Mouse (Mus musculus) CD4-positive helper T cell, adult 2 months (primary cell): ENCODE results near the gene Grap2.

ENCODE experiments used
- DNase-seq: peaks from one replicate; pipeline ENCODE4 v3.0.0-alpha.2; 2012; ENCODE audit warnings: low read depth, missing footprints, low spot score

Grap2 gene

DNA sequence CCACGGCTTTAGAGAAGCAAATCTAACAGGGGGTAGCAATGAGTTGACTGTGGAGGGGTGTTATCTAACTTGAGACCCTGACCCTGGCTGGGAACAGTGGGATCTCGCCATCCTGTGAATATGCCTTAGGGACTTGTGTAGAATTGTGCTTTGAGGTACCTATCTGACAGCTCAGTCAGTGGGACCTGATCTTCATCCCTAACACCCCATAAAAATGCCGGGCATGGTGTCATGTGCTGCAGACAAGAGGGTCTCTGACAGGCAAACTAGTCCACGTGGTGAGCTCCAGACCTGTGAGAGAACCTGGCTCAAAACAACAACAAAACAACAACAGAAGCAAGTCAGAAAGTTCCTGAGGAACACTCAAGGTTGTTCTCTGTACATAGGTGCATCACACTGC lies 27.4 kb downstream of the Grap2 start:
- DNase-seq = no peak

DNA sequence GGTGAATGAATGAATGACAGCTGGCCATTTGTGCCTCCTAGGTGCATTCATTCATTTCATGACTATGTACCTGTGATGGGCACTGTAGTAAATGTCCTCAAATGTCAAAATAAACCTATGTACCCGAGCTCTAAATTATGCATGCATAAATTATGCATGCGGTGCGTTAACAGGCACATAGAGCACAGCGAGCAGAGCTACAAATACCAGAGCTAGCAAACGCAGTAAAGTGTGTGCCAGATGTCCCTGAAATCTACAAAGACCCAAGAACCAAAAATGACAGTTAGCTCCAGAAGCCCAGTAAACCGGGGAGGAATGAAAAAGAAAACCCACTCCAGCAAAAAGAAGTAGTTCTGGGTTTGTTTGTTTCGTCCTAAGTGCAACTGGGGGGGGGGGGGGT lies 29.1 kb downstream of the Grap2 start:
- DNase-seq = no peak

DNA sequence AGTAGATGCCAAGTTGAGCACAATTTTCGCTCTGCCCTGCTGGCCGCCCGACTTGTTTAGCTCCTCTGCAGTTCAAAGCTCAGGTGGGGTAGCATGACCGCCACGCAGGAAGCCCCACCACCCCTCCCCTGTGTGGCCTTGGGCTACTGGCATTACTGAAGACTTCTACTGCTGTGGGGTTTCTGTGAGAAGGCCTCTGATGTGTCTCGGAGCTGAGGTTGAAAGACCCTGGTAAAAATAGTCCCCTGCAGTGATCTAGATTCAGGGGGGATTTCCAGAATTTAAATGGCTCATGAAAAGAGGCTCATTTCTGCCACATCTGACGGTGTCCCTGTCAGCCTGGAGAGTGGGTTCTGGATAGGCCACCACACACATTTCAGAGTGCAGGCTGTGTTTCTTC lies 30.1 kb downstream of the Grap2 start:
- peak; percentile 73 for DNase-seq

DNA sequence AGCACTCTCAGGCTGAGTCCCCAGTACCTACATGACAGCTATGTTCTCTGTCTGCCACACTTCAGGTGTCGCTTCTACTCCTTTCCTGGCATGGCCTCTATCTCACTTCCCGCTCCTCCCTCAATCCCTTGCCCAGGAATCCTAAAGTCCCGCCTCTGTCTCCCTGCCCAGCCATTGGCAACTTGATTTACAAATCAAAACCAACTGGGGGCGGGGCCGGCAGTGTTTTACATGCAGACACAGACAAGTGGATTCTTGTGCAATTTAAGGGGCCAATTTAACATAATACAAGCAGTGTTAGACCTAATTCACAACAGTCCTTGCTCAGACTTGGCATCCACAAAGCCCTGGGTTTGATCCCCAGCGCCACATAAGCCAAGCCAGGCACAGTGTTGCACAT lies 31.6 kb downstream of the Grap2 start:
- DNase-seq = no peak

DNA sequence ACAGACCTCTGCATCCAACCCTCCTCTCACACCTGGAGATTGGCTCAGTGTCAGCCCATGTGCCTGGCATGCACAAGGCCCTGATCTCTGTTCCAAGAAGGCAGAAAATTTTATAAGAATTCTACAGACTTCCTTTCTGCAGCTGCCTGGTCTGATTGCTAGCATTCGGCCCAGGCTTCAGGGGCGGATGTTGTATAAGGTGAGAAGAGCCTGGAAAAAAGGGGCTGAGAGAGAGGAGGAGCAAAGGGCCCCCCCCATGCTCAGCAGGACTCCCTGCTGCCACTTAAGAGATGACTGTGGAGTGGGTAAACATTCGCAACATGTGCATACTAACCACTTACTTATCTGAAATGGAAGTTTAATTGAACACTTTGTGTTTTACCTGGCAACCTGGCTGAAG lies 35.6 kb downstream of the Grap2 start:
- DNase-seq = no peak

DNA sequence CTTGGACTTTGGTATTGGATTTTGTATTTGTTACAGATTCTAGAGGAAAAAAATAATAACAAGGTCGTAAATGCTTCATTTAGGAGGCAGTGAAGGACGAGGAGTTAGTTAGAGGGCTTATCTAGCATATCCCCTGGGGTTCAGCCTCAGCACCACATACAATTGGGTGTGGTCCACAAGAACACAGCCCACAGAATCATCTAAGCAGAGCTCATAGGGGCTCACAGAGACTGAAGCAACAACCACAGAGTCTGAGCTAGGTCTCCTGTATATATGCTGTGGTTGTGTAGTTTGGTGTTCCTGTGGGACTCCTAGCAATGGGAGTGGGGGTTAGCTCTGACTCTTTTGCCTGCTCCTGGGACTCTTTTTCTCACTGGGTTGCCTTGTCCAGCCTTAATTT lies 37.9 kb downstream of the Grap2 start:
- peak; percentile 50 for DNase-seq

DNA sequence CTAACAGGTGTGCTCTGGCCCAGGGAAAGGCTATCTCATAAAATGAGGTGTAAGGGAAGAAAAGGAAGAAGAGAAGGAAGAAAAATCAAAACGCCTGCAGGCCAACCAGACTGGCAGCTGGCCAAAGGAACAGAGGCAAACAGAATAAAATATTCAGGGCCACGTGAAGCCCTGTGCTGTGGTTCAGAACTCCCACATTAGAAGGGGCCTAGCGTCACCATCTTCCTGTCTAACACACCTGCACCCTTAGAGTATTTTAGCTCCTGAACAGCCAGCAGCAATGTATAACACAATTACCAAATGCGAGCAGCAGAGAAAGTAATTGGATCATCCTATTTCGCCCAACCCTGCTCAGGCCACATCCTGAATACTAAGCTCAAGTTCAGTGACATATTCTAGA lies 39.1 kb downstream of the Grap2 start:
- peak; percentile 85 for DNase-seq

DNA sequence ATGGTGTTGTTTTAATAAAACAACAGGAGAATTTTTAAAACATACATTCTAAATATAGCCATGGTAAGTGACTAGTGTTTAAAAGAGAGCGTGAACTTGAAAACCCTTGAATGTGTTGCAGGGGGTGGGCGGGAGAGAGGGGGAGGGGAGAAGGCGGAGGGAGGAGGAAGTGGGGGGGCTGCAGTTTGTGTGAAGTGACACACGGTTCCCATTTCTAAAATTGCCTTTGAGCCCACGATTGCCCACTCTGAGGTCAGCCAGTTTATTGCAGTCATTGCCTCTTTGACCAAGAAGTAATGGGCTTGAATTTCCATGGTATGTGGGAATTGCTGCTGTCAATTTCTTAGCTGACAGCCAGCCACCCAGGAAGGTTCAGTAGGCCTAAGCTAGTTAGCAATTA lies 41.5 kb downstream of the Grap2 start:
- DNase-seq = no peak

DNA sequence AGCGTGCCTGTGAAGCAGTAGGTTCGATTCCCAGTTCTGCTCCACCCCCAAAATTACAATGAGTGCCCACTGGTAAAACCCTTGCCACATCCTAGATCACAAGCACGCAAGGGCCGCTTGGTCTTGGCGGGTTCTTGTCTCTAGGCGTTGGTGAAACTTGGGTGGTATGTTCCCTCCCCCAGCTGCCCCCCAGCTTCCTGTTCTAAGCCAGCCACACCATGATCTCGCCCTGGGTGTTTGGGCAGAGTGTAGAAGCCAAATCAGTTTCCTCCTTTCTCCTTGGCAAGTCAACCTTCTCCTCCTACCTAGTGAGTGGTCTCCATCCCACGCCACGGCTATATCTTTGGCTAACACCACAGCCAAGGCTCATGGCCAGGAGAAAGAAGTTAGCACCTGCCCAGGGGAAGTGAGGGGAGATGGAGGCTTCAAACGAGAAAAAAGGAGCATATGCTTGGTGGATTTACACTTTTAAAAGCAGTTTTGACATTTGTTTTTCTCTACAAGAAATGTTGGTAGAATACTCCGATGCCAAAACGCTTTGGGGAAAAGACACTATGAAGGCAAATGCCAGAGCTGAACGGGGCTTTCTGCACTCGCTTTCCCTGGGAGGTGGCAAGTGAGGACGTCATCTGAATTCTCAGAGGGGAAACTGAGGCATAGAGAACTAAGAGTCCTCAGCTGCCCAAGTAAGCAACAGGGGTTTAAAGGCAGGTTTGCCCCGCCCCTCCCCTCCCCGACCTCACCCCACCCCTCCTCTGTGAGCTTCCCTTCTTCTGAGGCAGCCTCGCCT lies 42.3 kb downstream of the Grap2 start:
- peak; percentile 64 for DNase-seq

DNA sequence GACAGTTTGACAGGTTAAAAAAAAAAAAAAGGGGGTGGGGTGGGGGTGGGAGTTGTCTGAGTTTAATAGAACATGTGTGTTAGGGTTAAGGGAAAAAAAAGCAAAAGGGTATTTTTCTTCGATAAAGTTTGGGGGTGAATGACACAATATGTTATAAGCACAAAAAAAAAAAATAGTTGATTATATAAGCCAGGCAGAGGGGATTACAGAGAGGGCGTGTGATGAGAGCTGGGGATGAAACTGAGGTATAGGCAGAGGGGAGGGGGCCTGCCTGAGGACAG lies 42.8 kb downstream of the Grap2 start:
- DNase-seq = peak; percentile 60

DNA sequence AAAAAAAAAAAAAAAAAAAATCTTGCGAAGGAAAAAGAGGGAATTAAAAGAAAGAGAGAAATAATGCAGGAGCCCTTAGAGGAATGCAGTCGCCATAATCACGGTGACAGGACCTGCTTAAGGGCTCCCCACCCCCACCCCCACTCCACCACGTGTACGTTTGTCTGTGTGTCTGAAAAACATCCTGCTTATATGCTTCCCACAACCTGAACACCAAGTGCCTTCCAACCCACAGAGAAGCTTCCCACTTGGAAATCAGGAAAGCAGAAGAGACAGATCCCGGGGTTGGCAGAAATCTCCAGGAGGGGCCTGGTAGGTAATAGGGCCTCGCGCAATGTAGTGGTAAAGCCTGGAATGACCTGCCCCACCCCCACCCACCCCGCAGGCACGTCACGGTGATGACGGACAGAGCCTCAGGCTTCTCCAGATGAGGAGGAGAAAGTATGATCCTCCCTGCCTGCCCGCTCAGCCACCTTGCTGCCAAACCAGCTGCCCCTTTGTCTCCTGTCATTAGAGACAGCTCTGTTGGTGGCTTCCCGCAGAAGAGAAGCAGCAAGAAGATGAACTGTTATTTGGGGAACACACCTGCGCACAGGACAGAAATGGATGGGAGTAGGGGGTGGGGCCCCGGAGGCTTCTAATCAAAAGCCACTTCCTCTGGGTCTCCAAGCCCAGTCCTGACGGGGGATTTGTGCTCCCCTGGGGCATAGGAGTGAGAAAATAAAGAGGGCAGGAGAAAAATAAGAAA lies 43.4 kb downstream of the Grap2 start:
- peak; percentile 75 for DNase-seq

DNA sequence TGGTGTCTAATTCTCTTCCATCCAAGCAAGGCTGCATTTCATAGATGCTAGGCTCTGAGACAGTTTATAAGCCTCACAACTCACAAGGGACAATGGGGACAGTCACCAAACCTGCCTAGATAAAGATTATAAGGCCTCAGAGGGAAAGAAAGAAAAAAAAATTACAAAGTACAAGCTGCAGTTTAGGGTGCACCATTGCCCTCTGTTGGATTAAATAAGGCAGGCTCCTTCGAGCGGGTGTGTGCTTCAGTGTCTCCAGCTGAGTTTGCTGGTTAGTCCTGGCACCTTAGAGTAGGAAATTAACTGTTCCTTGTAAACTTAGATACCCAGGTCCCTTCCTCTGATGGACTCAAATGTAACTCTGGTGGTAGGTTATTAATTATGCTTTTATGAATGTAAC lies 45.4 kb downstream of the Grap2 start:
- DNase-seq = peak; percentile 65

DNA sequence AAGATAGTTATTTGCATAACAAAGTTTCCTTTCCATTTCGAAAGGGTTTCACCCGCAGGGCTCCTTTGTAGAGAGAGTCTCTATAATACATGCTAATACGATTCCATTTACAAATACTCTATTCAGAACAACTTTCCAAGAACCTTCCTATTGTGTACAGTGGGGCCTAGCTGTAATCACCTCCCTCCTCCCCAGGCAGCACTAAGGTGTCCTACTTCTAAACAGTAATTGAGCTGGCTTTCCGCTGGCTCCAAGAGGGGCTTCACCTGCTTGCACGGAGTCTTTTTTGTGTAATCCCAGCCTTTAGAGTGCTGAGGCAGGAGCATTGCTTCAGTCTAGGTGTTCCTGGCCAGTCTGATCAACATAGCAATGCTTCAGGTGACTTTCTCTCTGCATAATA lies 46.8 kb downstream of the Grap2 start:
- DNase-seq = no peak

DNA sequence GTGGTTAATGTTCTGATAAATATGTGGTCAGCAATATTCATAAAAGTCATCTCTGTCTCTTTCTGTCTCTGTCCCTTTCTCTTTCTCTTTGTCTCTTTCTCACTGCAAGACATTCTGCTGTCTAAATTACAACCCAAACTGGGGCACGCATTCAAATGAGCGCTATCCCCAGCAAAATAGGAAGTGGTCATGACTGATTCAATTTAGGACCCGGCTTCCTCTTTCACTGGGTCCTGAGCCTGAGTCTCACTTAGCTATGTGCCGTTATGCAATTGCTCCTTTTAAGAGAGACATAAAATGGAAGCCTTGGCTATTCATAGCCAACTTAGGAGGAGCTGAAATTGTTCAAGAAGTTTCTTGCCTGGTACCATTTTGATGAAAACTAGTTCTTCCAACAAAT lies 47.4 kb downstream of the Grap2 start:
- DNase-seq = peak; percentile 58

DNA sequence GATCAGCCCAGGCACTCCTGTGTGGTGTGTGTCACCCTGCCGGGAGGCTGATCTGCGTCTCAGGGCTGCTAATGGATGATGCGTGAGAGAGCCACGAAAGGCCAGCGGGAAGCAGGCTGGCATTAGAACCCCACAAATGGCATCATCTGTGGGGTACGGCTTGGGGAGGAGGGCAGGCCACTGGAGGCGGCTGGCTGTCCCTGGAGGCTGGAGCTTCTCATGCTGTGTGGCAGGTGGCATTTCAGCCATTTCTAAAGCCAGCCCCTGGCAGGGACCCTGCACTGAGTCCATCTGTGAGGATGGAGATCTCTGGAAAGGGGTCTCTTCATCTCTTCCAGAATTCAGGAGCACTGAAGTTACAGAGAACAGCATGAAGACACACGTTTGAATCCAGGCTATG lies 48.0 kb downstream of the Grap2 start:
- no peak for DNase-seq

DNA sequence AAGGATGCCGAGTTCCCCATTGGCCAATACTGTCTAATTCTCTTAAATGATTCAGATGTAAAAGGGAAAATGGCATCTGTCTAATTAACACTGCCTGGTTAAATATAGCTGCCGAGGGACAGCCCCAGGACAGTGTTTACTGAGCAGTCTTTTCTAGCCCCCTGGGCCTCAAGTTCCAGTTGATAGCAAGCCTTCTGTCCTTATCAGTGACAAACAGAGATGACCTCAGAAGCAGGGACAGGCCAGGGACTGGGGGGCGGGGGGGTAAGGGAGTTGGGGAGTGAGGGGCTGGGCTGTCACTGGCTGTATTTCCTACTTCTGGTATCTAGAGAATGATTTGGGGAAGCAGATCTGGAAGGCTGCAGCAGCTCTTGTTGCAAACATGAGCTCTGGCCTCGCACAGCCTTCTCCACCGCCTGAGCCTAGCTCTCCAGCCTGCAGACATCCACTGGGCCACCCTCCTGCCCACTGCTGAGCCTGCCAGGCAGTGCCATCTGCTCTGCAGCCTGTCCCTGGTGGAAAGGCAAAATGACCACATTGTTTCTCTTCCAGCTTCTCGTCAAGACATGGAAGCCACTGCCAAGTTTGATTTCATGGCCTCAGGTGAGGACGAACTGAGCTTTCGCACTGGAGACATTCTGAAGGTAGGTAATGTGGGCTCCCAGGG lies 50.9 kb downstream of the Grap2 start:
- no peak for DNase-seq

DNA sequence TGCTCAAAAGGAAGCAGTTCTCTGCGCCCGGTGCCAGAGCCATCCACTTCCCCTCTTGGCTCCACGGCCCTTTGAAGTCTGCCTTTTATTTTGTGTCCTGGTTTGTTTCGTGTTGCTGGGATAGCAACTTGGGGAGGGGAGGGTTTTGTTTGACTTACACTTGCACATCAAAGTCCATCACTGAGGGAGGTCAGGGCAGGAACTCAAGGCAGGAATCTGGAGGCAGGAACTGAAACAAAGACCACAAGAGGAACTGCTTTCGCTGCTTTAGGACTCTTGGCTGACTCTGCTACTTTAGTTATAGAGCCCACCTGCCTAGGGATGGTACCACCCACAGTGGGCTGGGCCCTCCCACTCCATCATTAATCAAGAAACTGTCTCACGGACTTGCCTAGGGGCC lies 54.1 kb downstream of the Grap2 start:
- no peak for DNase-seq

DNA sequence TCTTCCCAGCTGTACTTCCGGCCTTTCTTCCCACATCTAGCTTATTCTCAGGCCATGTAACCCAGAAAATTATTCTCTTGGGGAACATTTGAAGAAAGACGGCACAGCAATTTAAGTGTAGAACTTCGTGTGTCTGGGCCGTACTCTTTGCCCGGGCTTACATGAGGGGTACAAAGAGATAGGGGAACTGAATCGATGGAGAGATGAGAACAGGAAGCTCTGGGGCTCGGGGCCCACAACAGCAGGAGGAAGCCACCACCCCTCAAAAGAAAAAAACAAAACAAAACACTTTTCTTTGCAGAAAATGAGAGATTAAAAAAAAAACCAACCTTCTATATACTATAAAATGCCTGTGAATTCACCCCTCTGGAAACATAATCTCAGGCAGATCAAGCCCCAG lies 57.8 kb downstream of the Grap2 start:
- DNase-seq = peak; percentile 50

DNA sequence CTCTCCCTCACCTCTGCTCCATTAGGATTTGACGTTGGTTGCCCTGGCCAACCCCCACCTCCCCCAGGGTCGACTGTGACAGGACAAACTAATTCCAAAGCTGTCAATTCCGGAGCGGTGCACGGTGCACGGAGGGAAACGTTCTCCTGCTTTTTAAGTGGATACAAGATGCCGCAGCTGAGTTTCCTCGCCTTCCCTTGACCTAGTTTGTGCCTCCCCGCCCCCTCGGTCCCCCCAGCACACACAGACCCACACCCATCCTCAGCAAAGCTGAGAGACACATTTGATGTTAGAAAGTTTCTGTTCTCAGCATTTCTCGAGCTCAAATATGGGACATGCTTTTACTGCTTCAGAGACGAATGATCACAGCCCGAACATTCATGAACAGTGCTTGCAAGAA lies 58.3 kb downstream of the Grap2 start:
- no peak for DNase-seq

DNA sequence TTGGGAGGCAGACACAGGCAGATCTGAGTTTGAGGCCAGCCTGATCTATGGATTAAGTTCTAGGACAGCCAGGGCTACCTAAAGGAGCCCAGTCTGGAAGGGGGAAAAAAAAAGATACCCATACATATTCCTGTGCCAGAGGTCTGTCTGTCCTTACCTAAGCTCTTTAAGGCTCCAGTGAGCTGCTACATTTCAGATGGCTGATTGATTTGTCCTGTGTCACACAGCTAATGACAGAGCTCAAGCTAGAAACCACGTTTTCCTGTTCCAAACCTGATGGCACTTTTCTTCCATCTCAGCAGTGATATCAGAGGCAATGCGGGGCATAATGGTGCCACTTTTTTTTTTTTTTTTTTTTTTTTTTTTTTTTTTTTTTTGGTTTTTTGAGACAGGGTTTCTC lies 58.9 kb downstream of the Grap2 start:
- peak; percentile 48 for DNase-seq

DNA sequence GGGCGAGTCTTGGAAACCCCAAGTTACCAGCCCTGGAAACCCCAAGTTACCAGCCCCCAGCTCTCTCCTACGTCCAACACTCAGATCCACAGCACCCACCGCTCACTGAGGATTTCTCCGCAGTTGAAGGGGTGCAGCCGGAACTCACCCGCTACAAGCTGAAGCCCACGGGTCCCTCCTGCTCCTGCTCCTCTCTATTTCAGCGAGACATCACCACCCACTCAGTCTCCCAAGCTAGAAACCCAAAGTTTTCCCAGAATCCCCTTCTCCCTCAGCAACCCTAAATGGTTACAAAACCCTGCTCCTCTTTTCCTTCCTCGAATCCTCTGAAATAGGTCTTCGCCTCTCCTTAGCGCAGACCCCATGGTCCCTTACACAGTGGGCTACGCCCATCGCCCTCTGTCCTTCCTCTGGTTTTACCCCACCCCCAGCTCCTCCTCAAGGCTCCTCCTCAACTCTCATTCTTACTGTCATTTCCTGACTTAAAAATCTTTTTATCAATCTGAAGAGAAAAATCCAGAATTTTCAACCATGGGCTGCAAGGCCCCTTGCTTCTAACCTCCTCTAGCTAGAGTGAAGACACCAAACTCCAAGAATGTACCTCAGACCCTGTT lies 60.0 kb downstream of the Grap2 start:
- DNase-seq = peak; percentile 55

DNA sequence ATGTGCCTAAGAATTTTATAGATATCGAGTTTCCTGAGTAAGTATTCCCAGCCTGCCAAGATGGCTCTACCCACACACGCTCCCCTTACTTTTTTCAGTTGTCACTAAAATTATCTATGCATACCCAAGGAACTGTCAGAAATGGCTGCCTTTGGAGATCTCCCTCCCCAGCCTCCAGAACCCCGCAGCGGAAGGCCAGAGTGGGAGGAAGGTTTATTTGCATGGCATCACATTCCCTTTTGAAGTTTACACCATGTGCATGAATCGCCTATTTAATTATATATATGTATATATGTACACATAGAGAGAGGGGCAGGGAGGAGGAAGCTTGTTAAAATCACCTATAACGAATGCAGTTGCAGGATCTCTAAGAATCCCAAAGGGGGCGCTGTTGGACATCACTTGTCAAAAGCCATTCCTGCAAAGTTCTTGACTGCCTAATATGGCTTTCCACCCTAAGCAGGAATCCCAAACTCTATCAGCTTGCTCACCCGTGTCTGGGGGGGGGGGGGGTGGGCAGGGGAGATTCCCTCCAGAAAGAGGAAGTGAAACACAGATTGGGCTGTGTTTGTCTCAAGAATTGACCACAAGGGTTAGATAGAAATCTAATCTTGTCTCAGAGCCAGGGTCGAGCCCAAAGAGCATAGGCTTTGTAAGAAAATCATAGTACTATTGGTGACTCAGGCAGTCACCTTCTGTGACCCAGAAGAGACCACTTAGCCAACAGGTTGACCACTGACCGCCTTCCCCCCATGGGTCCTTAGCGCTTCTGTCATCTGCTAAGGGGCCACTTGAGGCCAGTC lies 62.2 kb downstream of the Grap2 start:
- DNase-seq = peak; percentile 72
